Mouse (Mus musculus): Measurements from ENCODE around the gene Rnf123. TPM values are rescaled to one million over a fixed set of nuclear protein-coding genes. Genes with fewer than 3 reads are reported as not detected.

Rnf123 gene
- polyA plus RNA-seq, 1 experiment from 2014 or later, result 33.5 TPM

- no peak; the same call in 1 of the 2 replicates for ATAC-seq (ENCODE audit: insufficient number of reproducible peaks, insufficient read depth, low FRiP score, low read depth)
- Histone ChIP-seq H3K27me3 (ENCODE audit: control insufficient read depth, insufficient read depth, low read length) (no peaks in the 10 kb centered on the region), H3K9me3 (ENCODE audit: control insufficient read depth, low read depth, low read length) (no peaks in the 10 kb centered on the region), H3K4me2 (replicated peaks; ENCODE audit: low read depth, low read length) (peak overlapping the region; percentile 83), H3K36me3 (ENCODE audit: control insufficient read depth, insufficient read depth, low read length) (no peaks in the 10 kb centered on the region), H3K9ac (replicated peaks; ENCODE audit: low read depth, low read length) (peak overlapping the region; percentile 89), H3K4me3 (ENCODE audit: low read depth, low read length) (peak overlapping the region; percentile 94), H3K4me1 (ENCODE audit: control insufficient read depth, insufficient read depth, low read length) (peaks cover 15% of the 10 kb centered on the region), H3K27ac (ENCODE audit: low read length) (peak overlapping the region; percentile 87)
- WGBS, result under 1% methylated on average over 50 of the region's 50 CpGs
These were observed 80.2 kb downstream of the Rnf123 start for GRCm38 (mm10) chr9:108002778-108003530.

- Histone ChIP-seq H3K36me3 (ENCODE audit: control insufficient read depth, insufficient read depth, low read length) (no peaks in the 10 kb centered on the region), H3K27ac (ENCODE audit: low read length) (peak within 1 kb of the TSS; percentile 87), H3K4me3 (ENCODE audit: low read depth, low read length) (peak within 1 kb of the TSS; percentile 94), H3K4me1 (ENCODE audit: control insufficient read depth, insufficient read depth, low read length) (peaks cover 15% of the 10 kb centered on the region), H3K4me2 (replicated peaks; ENCODE audit: low read depth, low read length) (peak within 1 kb of the TSS; percentile 83), H3K9me3 (ENCODE audit: control insufficient read depth, low read depth, low read length) (no peaks in the 10 kb centered on the region), H3K9ac (replicated peaks; ENCODE audit: low read depth, low read length) (peak within 1 kb of the TSS; percentile 89), H3K27me3 (ENCODE audit: control insufficient read depth, insufficient read depth, low read length) (no peaks in the 10 kb centered on the region)
- ATAC-seq (ENCODE audit: insufficient number of reproducible peaks, insufficient read depth, low FRiP score, low read depth), result peak; percentile 99
- WGBS, result under 1% methylated on average over 51 of the region's 51 CpGs
These were observed 81.0 kb downstream of the Rnf123 start, which contains the start of gene Ip6k1 for GRCm38 (mm10) chr9:108001922-108002770. Ip6k1 (plus strand) TSS chr9:108002501.

Small RNA genes lying within 50 kb of the gene (microRNA-seq; reads per million reads assigned to microRNA genes)
- gene Gm47303 (not detected), gene Mir7088 (not detected)

Other genes with a start within 250 kb of the Rnf123 start
- gene Rbm6, start 210.1 kb downstream of the Rnf123 start, polyA plus RNA-seq (2014; fragmentation: Nextera tagmentation; extraction: Ambion mirVana), result 76.5 and 83.3 TPM in 2 replicates
- gene Mon1a, start 195.2 kb downstream of the Rnf123 start, polyA plus RNA-seq (2014; fragmentation: Nextera tagmentation; extraction: Ambion mirVana), result 15.2 and 20.7 TPM in 2 replicates
- gene Mst1r, start 176.5 kb downstream of the Rnf123 start, polyA plus RNA-seq (2014; fragmentation: Nextera tagmentation; extraction: Ambion mirVana), result 3.3 and 5.1 TPM in 2 replicates
- gene Actl11, start 154.9 kb downstream of the Rnf123 start, polyA plus RNA-seq (2014; fragmentation: Nextera tagmentation; extraction: Ambion mirVana), result not detected in 2 replicates
- gene Camkv, start 147.7 kb downstream of the Rnf123 start, polyA plus RNA-seq (2014; fragmentation: Nextera tagmentation; extraction: Ambion mirVana), result 1.6 and 1.9 TPM in 2 replicates
- gene Traip, start 133.2 kb downstream of the Rnf123 start, polyA plus RNA-seq (2014; fragmentation: Nextera tagmentation; extraction: Ambion mirVana), result 18.9 and 21.2 TPM in 2 replicates
- 48.7 and 54.0 TPM in 2 replicates for gene Uba7, start 107.8 kb downstream of the Rnf123 start, polyA plus RNA-seq (2014; fragmentation: Nextera tagmentation; extraction: Ambion mirVana)
- gene Gm20661, start 100.3 kb downstream of the Rnf123 start, polyA plus RNA-seq (2014; fragmentation: Nextera tagmentation; extraction: Ambion mirVana), result 11.6 and 12.8 TPM in 2 replicates
- gene Inka1, start 97.5 kb downstream of the Rnf123 start, polyA plus RNA-seq (2014; fragmentation: Nextera tagmentation; extraction: Ambion mirVana), result 52.9 and 64.9 TPM in 2 replicates
- 19.7 and 23.9 TPM in 2 replicates for gene Cdhr4, start 90.8 kb downstream of the Rnf123 start, polyA plus RNA-seq (2014; fragmentation: Nextera tagmentation; extraction: Ambion mirVana)
- 0.20 and 0.84 TPM in 2 replicates for gene Gm20662, start 87.0 kb downstream of the Rnf123 start, polyA plus RNA-seq (2014; fragmentation: Nextera tagmentation; extraction: Ambion mirVana)
- gene Ip6k1, start 80.8 kb downstream of the Rnf123 start, polyA plus RNA-seq (2014; fragmentation: Nextera tagmentation; extraction: Ambion mirVana), result 29.1 and 29.2 TPM in 2 replicates
- 21.4 and 26.6 TPM in 2 replicates for gene Gmppb, start 34.1 kb downstream of the Rnf123 start, polyA plus RNA-seq (2014; fragmentation: Nextera tagmentation; extraction: Ambion mirVana)
- 3.1 TPM in 2 replicates for gene Amigo3, start 30.2 kb downstream of the Rnf123 start, polyA plus RNA-seq (2014; fragmentation: Nextera tagmentation; extraction: Ambion mirVana)
- 3.7 and 4.4 TPM in 2 replicates for gene Mst1, start 2.9 kb downstream of the Rnf123 start, polyA plus RNA-seq (2014; fragmentation: Nextera tagmentation; extraction: Ambion mirVana)
- gene Apeh, start 11.3 kb upstream of the Rnf123 start, polyA plus RNA-seq (2014; fragmentation: Nextera tagmentation; extraction: Ambion mirVana), result 52.2 and 58.0 TPM in 2 replicates
- gene Bsn, start 107.0 kb upstream of the Rnf123 start, polyA plus RNA-seq (2014; fragmentation: Nextera tagmentation; extraction: Ambion mirVana), result 2.6 and 2.7 TPM in 2 replicates
- 79.9 and 82.1 TPM in 2 replicates for gene Dag1, start 180.6 kb upstream of the Rnf123 start, polyA plus RNA-seq (2014; fragmentation: Nextera tagmentation; extraction: Ambion mirVana)
- 44.2 and 46.9 TPM in 2 replicates for gene Nicn1, start 207.1 kb upstream of the Rnf123 start, polyA plus RNA-seq (2014; fragmentation: Nextera tagmentation; extraction: Ambion mirVana)
- gene Amt, start 213.5 kb upstream of the Rnf123 start, polyA plus RNA-seq (2014; fragmentation: Nextera tagmentation; extraction: Ambion mirVana), result 21.3 and 27.4 TPM in 2 replicates
- gene Rhoa, start 222.8 kb upstream of the Rnf123 start, polyA plus RNA-seq (2014; fragmentation: Nextera tagmentation; extraction: Ambion mirVana), result 308 and 334 TPM in 2 replicates
- gene Tcta, start 222.8 kb upstream of the Rnf123 start, polyA plus RNA-seq (2014; fragmentation: Nextera tagmentation; extraction: Ambion mirVana), result 37.9 and 43.3 TPM in 2 replicates